Mouse (Mus musculus): Measurements from ENCODE around the gene Tdrd1. TPM values are rescaled to one million over a fixed set of nuclear protein-coding genes. Genes with fewer than 3 reads are reported as not detected.
"Not testable (repeated sequence)": the region's sequence is repeated elsewhere in the genome, so short reads cannot be mapped to it uniquely, and the experiment has no call there.

Tdrd1 gene
- total RNA-seq (2022): not detected

GRCm38 (mm10) chr19:56826047-56826631 lies at the start of gene Tdrd1:
Gene Tdrd1, plus strand, starts transcription at chr19:56826209.
- DNase-seq (ENCODE audit: low spot score): no peak

DNA sequence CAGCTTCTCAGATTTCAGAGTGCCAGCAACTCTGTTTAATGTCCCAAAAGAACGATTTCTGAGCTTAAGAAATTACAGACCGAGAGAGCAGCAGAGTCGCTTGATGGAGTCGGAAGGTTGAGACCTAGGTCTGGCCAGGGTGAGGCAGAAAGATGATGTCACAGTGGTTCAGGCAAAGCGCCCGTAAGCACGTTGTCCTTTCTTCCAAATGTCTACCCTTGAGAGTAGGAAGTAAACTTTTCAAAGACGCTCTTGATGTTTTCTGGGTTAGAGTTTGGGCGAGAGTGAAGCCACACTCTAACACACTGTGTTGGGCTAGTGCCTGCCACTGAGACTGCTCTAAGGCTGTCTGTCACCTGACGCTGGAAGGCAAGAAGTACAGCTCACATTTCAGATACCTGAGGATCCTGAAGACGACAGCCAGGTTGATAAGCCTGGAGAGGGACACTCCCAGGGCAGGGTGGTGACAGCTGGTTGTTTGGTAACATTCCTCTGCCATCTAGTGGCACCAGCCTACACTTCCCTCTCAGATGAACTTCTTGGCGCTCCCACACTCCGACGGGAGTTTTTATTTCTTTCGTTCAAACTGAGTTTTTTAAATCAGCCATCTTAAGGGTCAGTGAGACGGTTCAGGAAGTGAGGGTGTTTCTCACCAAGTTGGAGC lies 49.2 kb upstream of the Tdrd1 start:
- DNase-seq (ENCODE audit: low spot score): peak; percentile 48

- not testable (repeated sequence) for DNase-seq (ENCODE audit: low spot score)
Observed at GRCm38 (mm10) chr19:56778532-56778931, 47.5 kb upstream of the Tdrd1 start.

GRCm38 (mm10) chr19:56787911-56788310 lies 38.1 kb upstream of the Tdrd1 start:
- no peak for DNase-seq (ENCODE audit: low spot score)

DNA sequence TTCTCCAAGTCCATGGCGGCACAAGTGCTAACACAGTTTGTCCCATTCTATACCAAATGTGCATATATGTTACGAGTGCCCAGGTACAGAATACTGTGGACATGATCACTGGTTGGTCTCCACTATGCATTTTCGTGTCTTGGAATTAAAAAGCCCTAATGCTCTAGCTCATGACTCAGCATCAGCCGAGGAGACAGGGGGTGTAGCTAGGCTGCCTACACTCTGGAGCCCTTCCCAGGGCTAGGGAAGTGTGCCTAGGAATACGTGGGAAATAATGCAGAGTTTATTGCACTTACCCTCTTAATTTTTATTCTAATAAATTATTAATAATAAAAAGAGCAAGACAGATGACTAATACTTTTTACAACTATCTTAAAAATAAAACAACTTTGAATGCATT lies 37.1 kb upstream of the Tdrd1 start:
- no peak for DNase-seq (ENCODE audit: low spot score)

DNA sequence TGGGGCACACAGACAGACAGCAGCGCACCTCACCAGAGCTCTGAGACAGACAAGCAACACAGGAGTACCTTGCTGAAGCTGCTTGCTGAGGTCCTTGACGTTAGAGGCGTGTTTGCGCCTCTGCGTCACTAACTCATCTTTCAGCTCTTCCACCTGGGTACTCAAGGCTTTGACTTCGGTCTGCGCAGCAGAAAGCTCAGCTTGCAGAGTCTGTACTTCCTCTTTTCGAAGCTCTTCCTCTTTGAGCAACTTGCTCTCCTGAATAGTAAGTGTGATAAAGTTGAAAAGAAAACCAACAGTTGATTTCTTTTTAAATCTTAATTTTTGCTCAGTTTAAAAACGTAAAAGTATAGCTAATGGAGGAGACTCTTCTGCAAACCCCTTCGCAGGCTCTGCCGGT lies 28.6 kb upstream of the Tdrd1 start:
- DNase-seq (ENCODE audit: low spot score): no peak

DNA sequence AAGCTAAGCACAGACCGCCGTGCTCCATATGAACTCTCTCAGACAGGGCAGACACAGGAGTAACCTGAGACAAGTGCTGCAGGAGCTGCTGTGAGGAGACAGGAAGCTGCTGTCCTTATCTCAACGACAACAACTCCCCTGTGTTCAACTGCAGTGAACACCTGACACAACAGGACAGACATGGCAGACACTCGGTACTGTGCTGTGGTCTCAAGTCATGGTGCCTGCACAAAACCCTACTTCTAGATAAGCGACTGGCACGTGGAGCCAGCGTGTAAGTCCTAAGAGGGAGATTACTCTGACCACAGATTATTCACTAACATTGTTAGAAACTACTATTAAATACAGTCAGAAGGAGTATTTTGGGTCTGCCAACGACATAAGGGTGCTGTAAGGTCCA lies 25.8 kb upstream of the Tdrd1 start:
- no peak for DNase-seq (ENCODE audit: low spot score)

- no peak for DNase-seq (ENCODE audit: low spot score)
Observed at GRCm38 (mm10) chr19:56800930-56801655, 24.9 kb upstream of the Tdrd1 start.

- DNase-seq (ENCODE audit: low spot score): no peak
Observed at GRCm38 (mm10) chr19:56801656-56802351, 24.2 kb upstream of the Tdrd1 start.

DNA sequence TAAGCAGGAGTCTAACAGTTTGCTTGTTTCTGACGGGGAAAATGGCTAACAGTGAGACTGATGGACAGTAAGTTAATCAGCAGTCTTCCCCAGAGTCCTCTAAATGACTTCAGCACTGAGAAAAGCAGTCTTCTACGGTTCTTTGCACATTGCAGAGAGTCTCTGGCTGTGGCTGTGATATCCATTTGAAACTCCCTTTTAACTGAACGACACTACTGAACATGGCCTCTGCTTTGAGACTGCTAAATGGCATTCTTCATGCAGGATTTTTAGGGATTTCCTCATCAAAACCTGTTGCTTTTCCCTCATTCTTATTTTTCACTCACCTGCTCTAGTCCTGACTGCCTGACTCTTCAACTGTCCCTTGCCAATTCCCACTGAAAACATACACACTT lies 23.7 kb upstream of the Tdrd1 start:
- DNase-seq (ENCODE audit: low spot score): no peak

DNA sequence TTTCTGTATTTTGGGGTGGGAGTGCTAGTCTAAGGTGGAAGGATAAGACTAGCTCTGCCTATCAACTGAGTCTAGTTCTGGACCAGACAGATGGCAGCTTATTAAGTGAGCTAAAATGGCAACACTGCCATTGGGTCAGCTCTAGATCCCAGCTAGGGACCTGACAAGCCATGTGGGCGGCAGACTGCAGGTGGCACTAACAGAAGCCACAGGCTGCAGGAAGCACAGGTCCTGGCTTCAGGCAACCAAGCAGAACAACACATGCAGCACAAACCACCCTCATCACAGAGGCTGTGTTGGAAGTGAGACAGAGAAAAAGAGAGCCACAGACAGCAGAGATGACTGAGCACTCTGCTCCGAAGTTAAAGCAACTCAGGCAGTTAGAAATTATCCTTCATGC lies 20.6 kb upstream of the Tdrd1 start:
- no peak for DNase-seq (ENCODE audit: low spot score)

DNA sequence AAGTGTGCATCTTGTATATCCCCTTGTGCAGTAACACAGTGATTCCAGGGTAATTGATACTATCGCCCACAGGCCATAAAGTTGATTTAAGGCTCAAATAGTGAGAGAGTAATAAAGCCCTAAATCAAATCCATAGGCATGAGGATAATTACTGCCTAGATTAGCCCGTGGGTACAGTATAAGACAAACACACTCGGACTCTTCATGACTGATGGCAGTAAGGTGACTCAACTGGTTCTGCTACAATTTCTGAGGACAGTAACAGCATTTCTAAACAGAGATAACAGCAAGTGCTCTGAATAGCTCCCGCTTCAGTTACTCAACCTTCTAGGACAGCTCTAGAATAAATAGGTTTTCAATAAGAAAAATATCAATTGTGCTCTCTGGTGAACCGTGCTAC lies 18.9 kb upstream of the Tdrd1 start:
- no peak for DNase-seq (ENCODE audit: low spot score)

DNA sequence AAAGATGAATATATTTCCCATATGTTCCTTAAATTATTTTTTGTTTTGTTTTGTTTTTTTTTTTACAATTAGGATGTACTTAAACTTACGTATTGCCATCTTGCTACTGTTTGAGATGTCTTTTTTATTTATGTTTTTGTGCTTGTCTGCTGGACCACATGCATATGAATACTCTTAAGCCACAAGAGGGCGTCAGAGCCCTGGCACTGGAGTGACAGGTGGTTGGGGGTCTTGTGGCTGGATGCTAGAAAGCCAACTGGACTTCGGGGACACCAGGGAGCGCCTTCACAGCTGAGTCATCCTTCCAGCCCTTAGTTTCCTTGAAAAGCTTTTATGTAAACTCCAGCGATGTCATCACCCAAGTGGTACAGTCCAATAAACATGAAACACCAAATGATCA lies 17.2 kb upstream of the Tdrd1 start:
- no peak for DNase-seq (ENCODE audit: low spot score)

- no peak for DNase-seq (ENCODE audit: low spot score)
Observed at GRCm38 (mm10) chr19:56810641-56811146, 15.3 kb upstream of the Tdrd1 start.

- DNase-seq (ENCODE audit: low spot score): peak; percentile 54
Observed at GRCm38 (mm10) chr19:56811590-56811989, 14.4 kb upstream of the Tdrd1 start.

DNA sequence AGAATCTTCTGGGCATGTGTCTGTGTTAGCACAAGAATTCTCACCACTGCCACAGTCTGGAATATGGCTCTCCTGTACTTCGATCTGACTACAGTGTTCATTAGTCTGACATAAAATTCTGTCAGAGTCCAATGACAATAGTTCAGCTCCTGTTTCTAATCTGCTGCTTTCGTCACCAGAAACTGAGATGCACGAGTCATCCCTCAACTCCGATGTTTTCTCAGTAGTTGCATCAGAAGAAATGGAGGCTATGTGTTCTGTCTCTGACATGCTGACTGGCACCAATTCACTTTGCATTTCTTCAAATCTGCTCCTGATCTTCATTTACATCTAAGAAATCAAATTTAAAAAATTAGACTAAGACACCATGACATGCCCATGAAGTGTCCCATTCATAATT lies 12.6 kb upstream of the Tdrd1 start:
- DNase-seq (ENCODE audit: low spot score): no peak

DNA sequence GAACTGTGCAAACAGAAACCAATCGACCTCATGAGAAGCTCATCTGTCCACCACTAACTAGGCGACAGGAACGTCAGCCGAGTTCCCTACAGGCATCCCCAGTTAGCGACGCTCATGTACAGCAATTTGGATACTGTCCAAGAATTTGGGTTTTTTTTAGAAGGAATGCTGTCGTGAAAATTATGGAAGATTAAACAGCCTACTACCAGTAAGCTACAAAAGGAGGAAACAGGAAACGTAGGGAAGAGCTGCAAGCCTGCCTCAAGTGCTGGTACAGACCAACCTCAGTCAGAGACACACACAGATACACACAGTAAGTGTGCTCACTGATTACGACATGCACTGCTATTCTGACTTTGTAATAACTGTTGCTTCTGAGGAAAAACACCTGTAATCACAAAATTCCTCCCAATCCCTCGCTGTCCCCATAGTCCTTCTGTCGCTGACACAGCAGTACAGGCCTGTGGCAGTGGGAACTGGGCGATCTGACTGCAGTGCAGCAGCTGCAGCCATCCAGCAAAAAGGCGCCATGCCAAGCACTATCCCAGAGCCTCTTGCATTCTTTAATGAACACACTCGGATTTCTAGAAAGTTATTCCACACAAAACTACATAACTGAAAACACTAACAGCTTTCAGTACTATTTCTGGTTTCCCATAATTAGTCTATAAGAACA lies 8.0 kb upstream of the Tdrd1 start:
- DNase-seq (ENCODE audit: low spot score): peak; percentile 48

- no peak for DNase-seq (ENCODE audit: low spot score)
Observed at GRCm38 (mm10) chr19:56821040-56821797, 4.8 kb upstream of the Tdrd1 start.

GRCm38 (mm10) chr19:56821798-56822447 lies 4.1 kb upstream of the Tdrd1 start, which contains the start of gene Ccdc186:
Gene Ccdc186, minus strand, starts transcription at chr19:56822190.
- DNase-seq (ENCODE audit: low spot score): peak; percentile 93

DNA sequence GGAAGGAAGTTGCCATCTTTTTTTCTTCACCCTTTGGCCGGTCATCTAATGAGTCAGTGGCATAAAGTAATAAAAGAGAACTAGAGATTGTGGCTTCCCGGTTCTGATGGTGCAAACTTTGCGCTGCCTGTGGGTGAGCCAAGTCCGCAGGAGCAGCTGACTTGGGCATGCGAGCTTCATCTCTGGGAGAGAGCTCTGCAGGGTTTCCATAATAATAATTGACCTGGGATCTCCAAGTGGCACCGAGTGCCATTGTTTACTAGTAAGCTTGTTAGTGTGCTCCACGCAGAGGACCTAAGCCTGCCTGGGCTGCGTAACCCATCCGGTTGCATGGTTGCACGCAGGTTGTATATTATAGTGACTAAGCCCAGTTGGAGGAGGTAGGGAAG lies 3.6 kb upstream of the Tdrd1 start:
- DNase-seq (ENCODE audit: low spot score): no peak

Data from heart, adult 8-10 months (tissue).